Mouse (Mus musculus): ENCODE results near the gene Gpr108.
A peak's percentile ranks its signal among the peaks of the same experiment; 100 is the strongest.

The Gpr108 gene

GRCm38 (mm10) chr17:57246663-57247392 is 1.4 kb downstream of the Gpr108 start:
- no peak for DNase-seq (ENCODE audit: low spot score in 2 of 2)

- no peak for DNase-seq (ENCODE audit: low spot score in 2 of 2)
Measured at GRCm38 (mm10) chr17:57245311-57245929, 2.8 kb downstream of the Gpr108 start.

- no peak for DNase-seq (ENCODE audit: low spot score in 2 of 2)
Measured at GRCm38 (mm10) chr17:57243650-57244370, 4.4 kb downstream of the Gpr108 start.

DNA sequence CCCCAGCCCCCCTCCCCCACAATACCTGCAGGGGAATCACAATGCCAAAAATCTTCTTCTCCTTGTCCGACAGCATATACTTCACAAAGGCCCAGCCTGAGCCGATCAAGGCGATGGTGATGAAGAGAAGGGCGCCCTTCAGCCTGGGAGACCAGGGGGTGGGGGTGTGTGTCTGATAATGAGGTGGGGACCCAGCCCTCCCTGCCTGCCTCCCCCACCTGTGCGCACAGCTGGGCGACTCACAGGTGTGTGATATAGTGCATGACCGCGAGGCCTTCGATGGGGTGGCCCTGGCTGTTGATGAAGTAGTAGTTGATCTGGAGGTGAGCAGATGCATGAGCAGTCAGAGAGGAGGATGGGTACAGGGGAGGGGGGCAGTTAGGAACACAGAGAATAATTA is 11.1 kb downstream of the Gpr108 start:
- no peak for DNase-seq (ENCODE audit: low spot score in 2 of 2)

GRCm38 (mm10) chr17:57235803-57236202 is 12.4 kb downstream of the Gpr108 start:
- DNase-seq (ENCODE audit: low spot score in 2 of 2) = no peak

DNA sequence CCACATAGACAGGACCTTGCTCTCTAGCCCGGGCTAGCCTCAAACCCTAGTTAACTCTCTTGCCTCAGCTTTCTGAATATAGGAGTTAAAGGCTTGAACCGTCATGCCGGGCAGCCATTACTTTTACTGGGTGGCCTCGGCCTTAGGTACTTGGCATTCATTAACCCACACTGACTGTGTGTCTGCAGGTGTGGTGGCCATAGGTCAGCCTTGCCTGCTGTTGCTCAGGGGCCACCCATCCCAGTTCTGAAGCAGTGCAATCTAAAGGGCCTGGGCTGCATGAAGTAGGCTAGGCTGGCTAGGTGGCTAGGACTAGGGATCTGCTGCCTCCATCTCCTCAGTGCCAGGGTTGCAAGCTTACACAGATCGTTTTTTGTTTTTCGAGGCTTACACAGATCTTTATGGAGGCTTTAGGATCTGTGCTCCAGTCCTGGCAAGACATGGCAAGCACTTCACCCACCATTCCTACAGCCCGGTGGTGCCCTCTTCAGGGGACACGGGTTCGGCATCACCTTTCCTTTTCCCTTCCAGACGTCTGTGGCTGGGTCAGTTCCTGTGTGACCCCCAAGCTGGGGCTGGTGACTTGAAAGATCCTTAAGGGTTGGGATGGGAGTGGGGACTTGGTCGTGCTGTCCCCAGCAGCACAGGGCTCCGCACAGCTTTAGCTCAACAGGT is 13.9 kb downstream of the Gpr108 start:
- DNase-seq (ENCODE audit: low spot score in 2 of 2) = no peak

- DNase-seq (ENCODE audit: low spot score in 2 of 2) = no peak
Measured at GRCm38 (mm10) chr17:57233038-57233437, 15.2 kb downstream of the Gpr108 start.

DNA sequence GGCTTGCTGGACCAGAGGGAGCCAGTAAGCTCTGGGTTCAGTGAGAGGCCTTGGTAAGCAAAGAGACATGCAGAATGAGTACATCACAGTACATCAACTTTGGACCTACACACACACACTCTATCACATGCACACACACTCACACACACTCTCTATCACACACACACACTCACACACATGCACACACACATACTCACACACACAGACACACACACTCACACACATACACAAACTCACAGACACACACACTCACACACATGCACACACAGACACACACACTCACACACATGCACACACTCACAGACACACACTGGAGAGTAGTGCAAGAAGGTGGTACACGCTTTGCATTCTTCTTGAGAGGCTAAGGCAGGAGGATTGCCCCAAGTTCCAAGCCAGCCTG is 16.0 kb downstream of the Gpr108 start:
- DNase-seq (ENCODE audit: low spot score in 2 of 2) = no peak

DNA sequence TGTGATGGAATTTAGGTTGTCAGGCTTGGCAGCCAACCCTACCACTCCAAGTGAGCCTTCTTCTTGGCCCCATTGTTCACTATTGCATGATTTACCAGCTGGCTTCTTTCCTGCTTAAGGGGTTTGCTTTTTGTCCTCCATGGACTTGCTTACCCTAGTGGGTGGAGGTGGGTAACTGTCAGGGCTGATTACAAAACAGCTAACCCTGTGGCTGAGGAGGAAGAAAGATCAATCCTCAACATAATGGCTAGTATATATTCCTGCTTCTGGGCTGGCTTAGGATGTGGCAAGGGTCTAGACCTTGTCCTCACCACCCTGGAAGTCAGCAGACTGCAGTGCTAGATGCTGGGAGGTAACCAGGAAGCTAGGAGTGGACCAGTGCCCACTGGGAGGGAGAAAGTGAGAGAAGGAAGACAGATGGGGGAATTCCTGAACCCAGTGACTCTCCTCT is 16.9 kb downstream of the Gpr108 start:
- DNase-seq (ENCODE audit: low spot score in 2 of 2) = peak; percentile 47 to 57

GRCm38 (mm10) chr17:57230728-57231125 is 17.5 kb downstream of the Gpr108 start:
- DNase-seq (ENCODE audit: low spot score in 2 of 2) = peak in 1 of 2 experiments; percentile 53

- DNase-seq (ENCODE audit: low spot score in 2 of 2) = no peak
Measured at GRCm38 (mm10) chr17:57229851-57230727, 18.2 kb downstream of the Gpr108 start.

DNA sequence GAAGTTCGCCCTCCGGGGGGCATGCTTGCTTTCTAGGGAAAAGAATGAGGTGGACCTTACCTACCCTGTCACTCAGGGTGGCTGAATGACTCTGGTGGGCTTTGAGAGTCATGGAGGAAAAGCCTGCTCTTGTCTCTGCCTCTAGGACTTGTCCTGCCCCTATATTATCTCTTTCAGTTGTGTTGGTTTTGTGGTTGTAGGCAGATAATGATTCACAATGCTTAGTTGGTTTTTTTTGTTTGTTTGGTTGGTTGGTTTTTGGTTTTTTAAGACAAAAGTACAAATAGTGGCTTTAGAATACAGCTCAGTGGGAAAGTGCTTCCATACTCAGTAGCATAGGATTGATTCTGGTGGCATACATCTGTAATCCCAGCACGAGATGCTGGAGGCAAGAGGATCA is 19.4 kb downstream of the Gpr108 start:
- DNase-seq (ENCODE audit: low spot score in 2 of 2) = no peak

GRCm38 (mm10) chr17:57228014-57228413 is 20.2 kb downstream of the Gpr108 start, which contains the start of gene C3:
C3 (minus strand) TSS chr17:57228136.
- peak; percentile 34 to 37 for DNase-seq (ENCODE audit: low spot score in 2 of 2)

DNA sequence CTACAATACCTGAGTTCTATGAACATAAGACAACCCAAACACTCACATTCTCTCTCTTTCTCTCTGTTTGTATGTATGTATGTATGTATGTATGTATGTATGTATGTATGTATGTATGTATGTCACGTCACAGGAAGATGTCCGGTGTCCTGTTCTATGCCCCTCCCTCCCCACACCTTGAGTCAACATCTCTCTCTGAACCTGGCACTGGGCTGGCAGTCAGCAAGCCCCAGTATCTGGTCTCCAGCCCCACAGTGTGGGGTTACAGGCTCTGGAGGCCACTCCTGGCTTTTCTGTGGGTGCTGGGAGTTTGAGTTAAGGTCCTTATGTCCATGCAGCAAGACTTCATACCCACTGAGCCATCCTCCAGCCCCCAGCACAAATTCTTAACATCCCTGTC is 20.8 kb downstream of the Gpr108 start:
- DNase-seq (ENCODE audit: low spot score in 2 of 2) = no peak

- no peak for DNase-seq (ENCODE audit: low spot score in 2 of 2)
Measured at GRCm38 (mm10) chr17:57223313-57223712, 24.9 kb downstream of the Gpr108 start.

GRCm38 (mm10) chr17:57221911-57222310 is 26.3 kb downstream of the Gpr108 start:
- DNase-seq (ENCODE audit: low spot score in 2 of 2) = no peak

DNA sequence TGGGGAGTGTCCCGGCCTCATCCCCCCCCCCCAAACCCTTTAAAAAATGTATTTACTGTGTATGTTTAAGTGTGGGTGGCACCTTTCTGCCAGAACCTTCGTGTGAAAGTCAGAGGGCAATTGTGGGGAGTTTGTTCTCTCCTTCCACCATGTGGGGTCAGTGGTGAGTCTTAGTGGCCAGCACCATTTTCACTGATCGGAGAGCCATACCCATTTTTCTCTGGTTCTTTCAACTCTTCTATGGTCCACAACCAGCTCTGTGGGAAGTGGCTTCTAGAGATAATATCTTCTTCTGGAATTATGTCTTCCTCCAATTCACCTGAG is 28.4 kb downstream of the Gpr108 start:
- peak in 1 of 2 experiments; percentile 21 for DNase-seq (ENCODE audit: low spot score in 2 of 2)

GRCm38 (mm10) chr17:57219167-57219883 is 28.9 kb downstream of the Gpr108 start:
- peak; percentile 51 to 63 for DNase-seq (ENCODE audit: low spot score in 2 of 2)

- no peak for DNase-seq (ENCODE audit: low spot score in 2 of 2)
Measured at GRCm38 (mm10) chr17:57218335-57218900, 29.8 kb downstream of the Gpr108 start.

DNA sequence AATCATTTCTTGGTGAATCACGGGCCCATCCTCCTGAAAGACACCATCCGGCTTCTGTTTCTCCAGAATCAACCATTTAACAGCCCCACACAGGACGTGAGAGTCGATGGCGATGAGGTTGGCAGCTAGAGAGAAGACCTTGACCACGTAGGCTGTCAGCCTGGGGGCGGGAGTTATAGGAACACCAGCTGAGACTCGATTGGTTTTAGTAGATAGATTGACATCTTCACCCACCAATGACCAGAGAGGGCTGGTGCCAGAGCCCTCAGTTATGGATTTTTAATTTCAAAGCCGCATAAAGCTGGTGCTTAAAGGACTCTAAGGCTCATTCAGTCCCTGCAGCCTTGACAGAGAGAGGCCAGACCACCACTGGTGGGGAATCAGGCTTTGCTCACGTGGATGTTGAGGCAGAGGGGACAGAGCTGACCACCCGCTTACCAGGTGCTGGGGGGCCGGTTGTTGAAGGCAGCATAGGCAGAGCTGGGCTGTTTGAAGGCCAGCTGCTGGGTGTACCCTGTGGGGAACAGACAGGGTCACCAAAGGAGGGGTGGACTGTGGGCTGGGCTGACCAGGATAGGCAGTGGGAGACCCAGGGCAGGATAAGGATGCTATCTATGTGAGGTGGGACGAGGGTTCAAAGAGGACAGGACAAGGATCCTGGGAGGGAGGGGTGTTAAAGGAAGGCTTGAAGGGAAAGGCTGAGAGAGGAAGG is 33.4 kb downstream of the Gpr108 start:
- DNase-seq (ENCODE audit: low spot score in 2 of 2) = no peak

Measured in heart, adult 9 months (tissue).